In genomic region chr10:69895606-69896005, GRCm38 (mm10) we compare ENCODE assay signal across 23 mouse cellular contexts.
"Had no signal": no experiment of that assay in that cellular context is flagged by ENCODE, and none has a peak within 500 bp of the region (broad histone marks: within the 10 kb centered on the region; RNA-seq: fewer than 3 reads in every experiment).

No protein-coding gene starts in this region.

- H3K27me3 ChIP-seq: intestine, embryonic 15.5 days; kidney, embryonic 15.5 days; limb, embryonic 13.5 days; lung, embryonic 15.5 days; megakaryocyte, embryonic 14.5 days; neural tube, embryonic 12.5 days; neural tube, embryonic 15.5 days; stomach, embryonic 15.5 days had no signal

- H3K9ac ChIP-seq: intestine, embryonic 15.5 days; kidney, embryonic 15.5 days; limb, embryonic 13.5 days; lung, embryonic 15.5 days; neural tube, embryonic 12.5 days; neural tube, embryonic 15.5 days; stomach, embryonic 15.5 days had no signal

- H3K27ac ChIP-seq: intestine, embryonic 15.5 days; kidney, embryonic 15.5 days; limb, embryonic 10.5 days; limb, embryonic 13.5 days; lung, embryonic 15.5 days; neural tube, embryonic 12.5 days; neural tube, embryonic 15.5 days; stomach, embryonic 15.5 days had no signal

- H3K4me1 ChIP-seq: intestine, embryonic 15.5 days; kidney, embryonic 15.5 days; limb, embryonic 10.5 days; limb, embryonic 13.5 days; lung, embryonic 15.5 days; megakaryocyte, embryonic 14.5 days; neural tube, embryonic 12.5 days; neural tube, embryonic 15.5 days; stomach, embryonic 15.5 days had no signal

- DNase-seq: kidney, adult 11 months; kidney, adult 8-10 months; kidney, postnatal 10 days; kidney, postnatal 36 days; lung, adult 18-20 months; lung, postnatal 10 days; lung, postnatal 36 days; midbrain, embryonic 14.5 days; right cerebral cortex, adult 18-20 months; right cerebral cortex, postnatal 14 days; right cerebral cortex, postnatal 4 days; thymus, adult 18-20 months; thymus, postnatal 36 days had no signal

- H3K4me3 ChIP-seq: intestine, embryonic 15.5 days; kidney, embryonic 15.5 days; limb, embryonic 10.5 days; limb, embryonic 13.5 days; lung, embryonic 15.5 days; megakaryocyte, embryonic 14.5 days; neural tube, embryonic 12.5 days; neural tube, embryonic 15.5 days; stomach, embryonic 15.5 days had no signal

- H3K36me3 ChIP-seq: intestine, embryonic 15.5 days; lung, embryonic 15.5 days; stomach, embryonic 15.5 days had no signal

- H3K4me2 ChIP-seq: intestine, embryonic 15.5 days; kidney, embryonic 15.5 days; limb, embryonic 13.5 days; lung, embryonic 15.5 days; midbrain, embryonic 11.5 days; neural tube, embryonic 12.5 days; neural tube, embryonic 15.5 days; stomach, embryonic 15.5 days had no signal

- H3K9me3 ChIP-seq: intestine, embryonic 15.5 days; kidney, embryonic 15.5 days; limb, embryonic 10.5 days; limb, embryonic 13.5 days; lung, embryonic 15.5 days; neural tube, embryonic 12.5 days; neural tube, embryonic 15.5 days; stomach, embryonic 15.5 days had no signal

- ATAC-seq: intestine, embryonic 15.5 days had no signal
